Mouse (Mus musculus) neural tube, embryonic 10.5 days (tissue): ENCODE measurements at regions not wholly inside any gene's neighbourhood (a gene's known extent, or its start where the extent isn't known, plus 50 kb on each side); places are given as distances from the start of the nearest gene placed in this dataset.

Experiments
- DNase-seq: peaks from one replicate; pipeline ENCODE4 v3.0.0-alpha.2; 2017; ENCODE audit warnings: low spot score; ENCODE audit errors: extremely low spot score

DNA sequence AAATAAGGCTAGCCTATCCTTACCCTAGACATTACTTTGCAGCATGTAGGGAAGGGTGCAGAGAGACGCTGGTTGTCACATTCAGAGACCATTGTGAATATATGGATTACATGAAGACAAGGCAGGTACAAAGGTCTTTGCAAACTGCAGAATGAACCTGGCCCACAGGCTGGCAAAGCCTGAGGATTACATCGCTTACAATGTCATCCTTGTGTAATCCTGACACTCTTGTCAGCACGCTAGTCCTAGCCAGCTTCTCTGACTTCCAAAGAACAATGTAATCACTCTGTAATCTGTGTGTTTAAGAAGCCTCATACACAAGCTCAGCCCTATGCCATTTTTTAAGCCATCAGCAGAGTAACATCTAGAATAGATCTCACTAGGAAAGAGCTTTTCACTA, 69.6 kb upstream of the Foxq1 start:
- DNase-seq = no peak

GRCm38 (mm10) chr13:31488186-31488585, 67.7 kb upstream of the Foxq1 start:
- DNase-seq = no peak

DNA sequence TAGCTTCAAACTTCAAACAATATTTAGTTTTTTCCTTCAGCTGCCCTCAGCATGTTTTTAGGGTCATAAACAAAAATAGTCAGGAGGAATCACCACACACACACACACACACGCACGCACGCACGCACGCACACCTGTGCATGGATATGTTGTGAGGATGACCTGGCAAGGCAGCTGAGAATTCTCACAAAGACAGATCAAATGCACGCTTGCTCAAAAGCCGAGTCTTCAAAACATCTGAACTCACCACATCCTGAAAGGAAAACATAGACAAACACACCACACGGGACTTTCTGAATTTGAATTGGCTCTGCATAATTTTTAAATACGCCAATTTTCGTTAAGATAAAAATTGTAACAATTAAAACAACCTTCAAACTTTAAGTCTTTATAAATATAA, 52.7 kb upstream of the Foxq1 start:
- no peak for DNase-seq

DNA sequence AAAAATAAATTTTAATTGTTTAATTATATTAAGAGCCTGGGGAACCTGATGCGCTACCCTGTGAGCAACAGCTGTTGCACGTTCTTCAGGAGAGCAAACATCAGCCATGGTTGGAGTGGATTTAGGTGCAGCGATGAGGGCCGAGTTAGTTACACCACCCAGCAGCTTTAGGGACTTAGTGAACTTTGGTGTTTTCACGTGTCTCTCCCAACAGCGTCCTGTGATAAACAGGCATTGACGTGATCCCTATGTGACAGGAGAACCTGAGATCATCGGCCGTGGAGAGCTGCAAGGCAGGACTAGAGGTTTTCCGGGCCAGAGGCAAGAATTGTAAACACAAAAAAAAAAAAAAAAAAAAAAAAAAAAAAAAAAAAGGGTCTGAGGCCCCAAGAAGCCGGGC, 52.1 kb upstream of the Foxq1 start:
- DNase-seq = no peak

DNA sequence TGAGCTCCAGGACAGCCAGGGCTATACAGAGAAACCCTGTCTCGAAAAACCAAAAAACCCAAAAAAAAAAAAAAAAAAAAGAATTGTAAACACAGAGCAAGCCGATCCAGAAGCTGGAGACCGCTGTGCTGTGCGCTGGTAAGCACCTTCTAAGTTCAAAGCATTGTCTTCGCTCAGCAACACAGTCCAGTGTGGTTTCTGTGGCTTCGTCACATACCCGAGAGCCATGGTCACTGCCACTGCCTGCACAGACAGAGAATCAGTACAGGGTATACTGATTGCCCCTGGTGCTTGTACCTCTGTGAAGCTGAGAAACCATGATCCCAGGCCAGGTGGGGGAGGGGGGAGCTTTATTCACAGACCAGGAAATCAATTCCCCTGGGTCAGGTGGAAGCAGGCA, 51.6 kb upstream of the Foxq1 start:
- no peak for DNase-seq

DNA sequence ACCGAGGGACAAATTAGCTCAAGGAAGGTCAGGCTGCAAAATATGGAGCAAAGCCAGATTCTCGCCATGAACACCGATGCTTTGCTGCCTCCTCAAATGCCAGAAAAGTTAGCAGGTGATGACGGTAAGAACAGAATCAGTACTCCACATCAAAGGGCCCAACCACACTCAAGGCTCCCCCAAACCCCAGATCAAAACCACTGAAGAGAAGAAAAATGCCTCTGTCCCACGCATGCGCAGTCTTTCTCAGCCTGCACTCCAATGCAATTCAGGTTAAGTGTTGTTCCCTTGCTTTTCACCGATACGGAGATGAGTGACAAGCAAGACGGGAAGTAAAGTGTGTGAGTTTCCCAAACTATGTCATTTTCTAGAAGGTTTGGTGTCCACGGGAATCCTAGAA, 50.5 kb upstream of the Foxq1 start:
- no peak for DNase-seq
